Mouse (Mus musculus): ENCODE results near the gene Vmn2r88. TPM values are rescaled to one million over a fixed set of nuclear protein-coding genes. Genes with fewer than 3 reads are reported as not detected.

Gene Vmn2r88
- not detected in 2 replicates for total RNA-seq (2012; rRNA removed)

DNA sequence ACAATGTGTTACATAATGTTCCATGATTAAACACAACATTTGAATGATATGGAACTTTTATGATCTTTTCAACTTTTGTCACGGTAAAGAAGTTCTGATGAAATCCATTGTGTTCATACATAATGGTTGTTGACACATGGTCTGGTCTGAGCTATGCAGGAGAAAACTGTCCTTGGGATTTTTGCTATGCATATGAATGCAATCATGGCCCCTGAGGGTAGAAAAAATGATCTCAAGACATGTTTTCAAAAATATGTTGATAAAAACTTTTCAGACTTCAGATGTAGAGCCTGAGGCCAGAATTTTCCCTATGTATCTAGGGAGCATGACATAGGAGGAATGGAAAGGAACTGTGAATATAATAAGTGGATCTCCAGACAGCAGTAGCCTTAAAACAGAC is at the start of gene Vmn2r88:
Gene Vmn2r88 (plus strand): TSS at position 301 of the 400 bp plus-strand sequence.
- Histone ChIP-seq H3K9me3 (ENCODE audit: control insufficient read depth, insufficient read depth, low read depth, low read length) (no peaks in the 10 kb centered on the region), H3K27ac (ENCODE audit: insufficient read depth, low read depth, low read length, poor library complexity, severe bottlenecking) (no peak within 1 kb of the TSS), H3K4me3 (ENCODE audit: insufficient read depth in 1 of 2, low read depth in 1 of 2, low read length in 2 of 2, poor library complexity in 1 of 2, severe bottlenecking in 1 of 2) (no peak within 1 kb of the TSS), H3K36me3 (ENCODE audit: control insufficient read depth, insufficient read depth, low read length, poor library complexity, severe bottlenecking) (no peaks in the 10 kb centered on the region), H3K4me1 (ENCODE audit: control insufficient read depth in 2 of 2, insufficient read depth in 2 of 2, low read length in 2 of 2, poor library complexity in 1 of 2) (no peaks in the 10 kb centered on the region), H3K9ac (ENCODE audit: insufficient read depth, low read depth, low read length, poor library complexity, severe bottlenecking) (no peak within 1 kb of the TSS)
- DNase-seq (ENCODE audit: low read depth, low spot score), result no peak
- no peak for TF ChIP-seq ZNF384 (IDR thresholded peaks at IDR 0.05; ENCODE audit: low read depth, low read length)
- no peak for TF ChIP-seq MAFK (IDR thresholded peaks at IDR 0.05; ENCODE audit: insufficient read depth, low read depth, low read length)
- TF ChIP-seq ZC3H11A (IDR thresholded peaks at IDR 0.05; ENCODE audit: borderline replicate concordance, low read depth, low read length), result no peak
- no peak for TF ChIP-seq HCFC1 (IDR thresholded peaks at IDR 0.05; ENCODE audit: borderline replicate concordance, insufficient read depth, low read length)
- in situ Hi-C loops (cut with MboI; ENCODE audit: low sequenced_read_pairs in 2 of 2, unreplicated experiment in 2 of 2), result no loop called here

DNA sequence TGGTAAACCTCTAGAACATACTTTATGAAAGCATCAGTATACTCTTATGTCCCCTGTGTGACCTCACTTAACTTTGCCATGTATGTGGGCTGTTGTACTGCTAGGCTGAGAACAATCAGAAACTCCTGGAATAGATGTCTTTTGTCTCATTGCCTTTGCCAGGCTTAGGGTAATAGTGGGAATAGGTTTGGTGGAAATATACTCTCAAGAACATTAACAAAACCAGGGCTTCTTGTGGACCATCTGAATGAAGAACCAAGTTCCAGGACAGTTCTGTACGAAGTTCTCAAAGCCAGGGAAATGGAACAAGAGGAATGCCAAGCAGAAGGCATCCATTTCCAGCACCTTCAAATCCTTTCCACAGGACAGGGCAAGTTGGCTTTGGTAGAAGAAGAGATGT is 49.2 kb upstream of the Vmn2r88 start, which contains the start of gene Gm7247:
Gene Gm7247 (plus strand): TSS at position 301 of the 400 bp plus-strand sequence.
- no peak for TF ChIP-seq HCFC1 (IDR thresholded peaks at IDR 0.05; ENCODE audit: borderline replicate concordance, insufficient read depth, low read length)
- TF ChIP-seq MAFK (IDR thresholded peaks at IDR 0.05; ENCODE audit: insufficient read depth, low read depth, low read length), result no peak
- no peak for TF ChIP-seq ZC3H11A (IDR thresholded peaks at IDR 0.05; ENCODE audit: borderline replicate concordance, low read depth, low read length)
- no peak for TF ChIP-seq CHD2 (IDR thresholded peaks at IDR 0.05; ENCODE audit: low read depth, low read length)
- TF ChIP-seq ZNF384 (IDR thresholded peaks at IDR 0.05; ENCODE audit: low read depth, low read length), result no peak
- no peak within 1 kb of the TSS for H3K27ac ChIP-seq (ENCODE audit: insufficient read depth, low read depth, low read length, poor library complexity, severe bottlenecking)
- H3K9ac ChIP-seq (ENCODE audit: insufficient read depth, low read depth, low read length, poor library complexity, severe bottlenecking), result no peak within 1 kb of the TSS
- no peak within 1 kb of the TSS for H3K4me3 ChIP-seq (ENCODE audit: insufficient read depth in 1 of 2, low read depth in 1 of 2, low read length in 2 of 2, poor library complexity in 1 of 2, severe bottlenecking in 1 of 2)
- H3K4me1 ChIP-seq (ENCODE audit: control insufficient read depth in 2 of 2, insufficient read depth in 2 of 2, low read length in 2 of 2, poor library complexity in 1 of 2), result no peaks in the 10 kb centered on the region
- in situ Hi-C loops (cut with MboI; ENCODE audit: low sequenced_read_pairs in 2 of 2, unreplicated experiment in 2 of 2), result no loop called here
- DNase-seq (ENCODE audit: low read depth, low spot score), result no peak
- H3K36me3 ChIP-seq (ENCODE audit: control insufficient read depth, insufficient read depth, low read length, poor library complexity, severe bottlenecking), result no peaks in the 10 kb centered on the region
- H3K9me3 ChIP-seq (ENCODE audit: control insufficient read depth, insufficient read depth, low read depth, low read length), result no peaks in the 10 kb centered on the region

DNA sequence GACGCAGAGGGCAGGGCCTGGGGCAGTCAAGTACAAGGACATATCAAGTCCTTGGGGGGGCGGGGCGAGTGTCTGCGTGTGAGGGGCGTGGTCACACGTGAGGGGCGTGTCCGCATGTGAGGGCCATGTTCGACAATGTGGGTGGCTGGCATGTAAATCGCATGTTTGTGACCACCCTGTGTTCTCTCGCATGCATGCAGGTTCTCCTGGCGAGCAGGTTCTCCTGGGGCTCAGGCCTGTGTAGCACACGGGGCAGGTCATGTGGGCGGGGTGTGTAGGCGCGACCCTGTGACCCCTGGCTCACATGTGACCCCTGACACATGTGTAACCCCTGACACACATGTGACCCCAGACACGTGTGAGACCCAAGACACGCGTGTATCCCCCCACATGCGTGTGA is 27.8 kb upstream of the Vmn2r88 start:
- no peak for DNase-seq (ENCODE audit: low read depth, low spot score)
- H3K9ac ChIP-seq (ENCODE audit: insufficient read depth, low read depth, low read length, poor library complexity, severe bottlenecking), result no peak overlapping the region
- H3K36me3 ChIP-seq (ENCODE audit: control insufficient read depth, insufficient read depth, low read length, poor library complexity, severe bottlenecking), result no peaks in the 10 kb centered on the region
- no peak overlapping the region for H3K27ac ChIP-seq (ENCODE audit: insufficient read depth, low read depth, low read length, poor library complexity, severe bottlenecking)
- in situ Hi-C loops (cut with MboI; ENCODE audit: low sequenced_read_pairs in 2 of 2, unreplicated experiment in 2 of 2), result no loop called here
- no peak overlapping the region for H3K4me3 ChIP-seq (ENCODE audit: insufficient read depth in 1 of 2, low read depth in 1 of 2, low read length in 2 of 2, poor library complexity in 1 of 2, severe bottlenecking in 1 of 2)
- H3K9me3 ChIP-seq (ENCODE audit: control insufficient read depth, insufficient read depth, low read depth, low read length), result no peaks in the 10 kb centered on the region
- TF ChIP-seq CHD2 (IDR thresholded peaks at IDR 0.05; ENCODE audit: low read depth, low read length) (no peak), ZNF384 (IDR thresholded peaks at IDR 0.05; ENCODE audit: low read depth, low read length) (no peak), MAFK (IDR thresholded peaks at IDR 0.05; ENCODE audit: insufficient read depth, low read depth, low read length) (no peak), HCFC1 (IDR thresholded peaks at IDR 0.05; ENCODE audit: borderline replicate concordance, insufficient read depth, low read length) (no peak), ZC3H11A (IDR thresholded peaks at IDR 0.05; ENCODE audit: borderline replicate concordance, low read depth, low read length) (no peak)
- H3K4me1 ChIP-seq (ENCODE audit: control insufficient read depth in 2 of 2, insufficient read depth in 2 of 2, low read length in 2 of 2, poor library complexity in 1 of 2), result no peaks in the 10 kb centered on the region

DNA sequence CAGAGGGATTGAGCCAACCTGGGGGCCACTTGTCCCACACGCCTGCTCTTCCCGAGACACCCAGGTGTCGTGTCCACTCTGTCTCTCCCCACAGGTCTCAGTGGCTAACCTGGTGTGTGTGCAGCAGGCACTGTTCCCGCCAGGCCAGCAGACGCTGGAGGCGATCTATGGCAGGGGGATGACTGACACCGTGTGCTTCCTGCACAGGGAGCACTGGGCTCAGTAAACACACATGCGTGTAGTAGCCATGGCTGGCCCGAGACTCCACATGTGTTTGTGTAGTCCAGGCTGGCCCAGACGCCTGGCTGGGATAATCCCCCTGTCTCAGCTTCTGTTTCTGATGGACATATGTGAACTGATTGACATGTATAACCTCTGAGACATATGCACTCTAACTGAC is 26.3 kb upstream of the Vmn2r88 start:
- no peak for DNase-seq (ENCODE audit: low read depth, low spot score)
- no peaks in the 10 kb centered on the region for H3K36me3 ChIP-seq (ENCODE audit: control insufficient read depth, insufficient read depth, low read length, poor library complexity, severe bottlenecking)
- TF ChIP-seq CHD2 (IDR thresholded peaks at IDR 0.05; ENCODE audit: low read depth, low read length), result no peak
- TF ChIP-seq ZNF384 (IDR thresholded peaks at IDR 0.05; ENCODE audit: low read depth, low read length), result no peak
- TF ChIP-seq MAFK (IDR thresholded peaks at IDR 0.05; ENCODE audit: insufficient read depth, low read depth, low read length), result no peak
- no peak for TF ChIP-seq ZC3H11A (IDR thresholded peaks at IDR 0.05; ENCODE audit: borderline replicate concordance, low read depth, low read length)
- no peak for TF ChIP-seq HCFC1 (IDR thresholded peaks at IDR 0.05; ENCODE audit: borderline replicate concordance, insufficient read depth, low read length)
- no peak overlapping the region for H3K27ac ChIP-seq (ENCODE audit: insufficient read depth, low read depth, low read length, poor library complexity, severe bottlenecking)
- H3K4me3 ChIP-seq (ENCODE audit: insufficient read depth in 1 of 2, low read depth in 1 of 2, low read length in 2 of 2, poor library complexity in 1 of 2, severe bottlenecking in 1 of 2), result no peak overlapping the region
- in situ Hi-C loops (cut with MboI; ENCODE audit: low sequenced_read_pairs in 2 of 2, unreplicated experiment in 2 of 2), result no loop called here
- H3K9ac ChIP-seq (ENCODE audit: insufficient read depth, low read depth, low read length, poor library complexity, severe bottlenecking), result no peak overlapping the region
- no peaks in the 10 kb centered on the region for H3K4me1 ChIP-seq (ENCODE audit: control insufficient read depth in 2 of 2, insufficient read depth in 2 of 2, low read length in 2 of 2, poor library complexity in 1 of 2)
- H3K9me3 ChIP-seq (ENCODE audit: control insufficient read depth, insufficient read depth, low read depth, low read length), result no peaks in the 10 kb centered on the region

DNA sequence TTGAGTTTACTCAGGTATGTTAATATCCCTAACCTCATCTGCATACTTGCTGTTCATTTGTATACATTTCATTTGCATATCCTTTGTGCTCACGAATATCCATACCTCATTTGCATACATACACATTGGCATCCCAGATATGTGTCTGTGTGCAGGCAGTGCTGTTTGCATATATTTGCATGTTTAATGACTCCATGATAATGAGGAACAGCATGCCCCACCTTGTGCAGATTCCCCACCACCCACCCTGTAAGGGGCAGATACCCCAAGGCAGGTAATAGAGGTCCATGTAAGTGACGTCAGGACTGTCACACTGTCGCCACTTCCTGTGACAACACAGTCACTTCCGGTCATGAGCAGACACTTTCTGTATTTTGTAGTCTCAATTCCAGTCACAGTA is 24.9 kb upstream of the Vmn2r88 start:
- no peaks in the 10 kb centered on the region for H3K4me1 ChIP-seq (ENCODE audit: control insufficient read depth in 2 of 2, insufficient read depth in 2 of 2, low read length in 2 of 2, poor library complexity in 1 of 2)
- in situ Hi-C loops (cut with MboI; ENCODE audit: low sequenced_read_pairs in 2 of 2, unreplicated experiment in 2 of 2), result no loop called here
- H3K36me3 ChIP-seq (ENCODE audit: control insufficient read depth, insufficient read depth, low read length, poor library complexity, severe bottlenecking), result no peaks in the 10 kb centered on the region
- no peak overlapping the region for H3K9ac ChIP-seq (ENCODE audit: insufficient read depth, low read depth, low read length, poor library complexity, severe bottlenecking)
- no peaks in the 10 kb centered on the region for H3K9me3 ChIP-seq (ENCODE audit: control insufficient read depth, insufficient read depth, low read depth, low read length)
- TF ChIP-seq MAFK (IDR thresholded peaks at IDR 0.05; ENCODE audit: insufficient read depth, low read depth, low read length), result no peak
- TF ChIP-seq HCFC1 (IDR thresholded peaks at IDR 0.05; ENCODE audit: borderline replicate concordance, insufficient read depth, low read length), result no peak
- TF ChIP-seq CHD2 (IDR thresholded peaks at IDR 0.05; ENCODE audit: low read depth, low read length), result no peak
- no peak for TF ChIP-seq ZC3H11A (IDR thresholded peaks at IDR 0.05; ENCODE audit: borderline replicate concordance, low read depth, low read length)
- no peak for TF ChIP-seq ZNF384 (IDR thresholded peaks at IDR 0.05; ENCODE audit: low read depth, low read length)
- H3K4me3 ChIP-seq (ENCODE audit: insufficient read depth in 1 of 2, low read depth in 1 of 2, low read length in 2 of 2, poor library complexity in 1 of 2, severe bottlenecking in 1 of 2), result no peak overlapping the region
- DNase-seq (ENCODE audit: low read depth, low spot score), result no peak
- no peak overlapping the region for H3K27ac ChIP-seq (ENCODE audit: insufficient read depth, low read depth, low read length, poor library complexity, severe bottlenecking)
